Mouse (Mus musculus) thymus, adult 2 months (tissue): ENCODE measurements around the gene Fsip1.

Experiments used
- CTCF ChIP-seq: fragments of 200-500 bp; IDR thresholded peaks from 2 replicates; pipeline ENCODE4 v1.5.1; 2012; ENCODE audit warnings: mild to moderate bottlenecking, control low read depth, low read length, moderate library complexity, borderline replicate concordance; ENCODE audit not compliant: control insufficient read depth, poor library complexity, insufficient read depth; ENCODE audit errors: extremely low read depth
- POLR2A ChIP-seq: fragments of 200-500 bp; IDR thresholded peaks from 2 replicates; pipeline ENCODE4 v1.6.1; 2012; ENCODE audit warnings: mild to moderate bottlenecking, low read length, control low read depth, moderate library complexity; ENCODE audit not compliant: control insufficient read depth, poor library complexity, insufficient read depth; ENCODE audit errors: extremely low read depth

DNA sequence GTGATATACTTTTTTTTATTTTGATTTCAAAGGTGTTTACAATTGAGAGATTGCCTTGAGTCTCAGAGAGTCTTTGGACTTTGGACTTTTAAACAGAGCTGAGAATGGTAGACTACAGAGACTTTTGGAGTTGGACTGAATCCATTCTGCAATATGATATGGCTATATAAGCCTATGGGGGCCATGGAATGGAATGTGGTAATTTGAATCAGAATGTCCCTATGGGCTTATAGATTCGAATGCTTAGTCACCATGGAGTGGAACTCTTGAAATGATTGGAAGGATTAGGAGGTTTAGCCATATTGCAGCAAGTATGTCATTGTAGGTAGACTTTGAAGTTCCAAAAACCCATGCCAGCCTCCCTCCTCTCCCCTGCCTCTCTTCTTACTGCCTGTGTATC lies 88.5 kb downstream of the Fsip1 start:
- no peak for TF ChIP-seq CTCF
- TF ChIP-seq POLR2A, result no peak
